Mouse (Mus musculus) hindbrain, embryonic 14.5 days (tissue): ENCODE results near the gene Ptpa. TPM values are rescaled to one million over a fixed set of nuclear protein-coding genes. Genes with fewer than 3 reads are reported as not detected.

Experiments used
- ATAC-seq: fragments of 200-750 bp; cut with Nextera tagmentation; 2 replicates; pipeline ENCODE4 v1.8.0; 2017; ENCODE audit warnings: moderate number of reproducible peaks, mild to moderate bottlenecking, moderate TSS enrichment, moderate library complexity; ENCODE audit not compliant: low FRiP score
- DNase-seq: peaks from one replicate; pipeline ENCODE4 v3.0.0-alpha.2; 2015; ENCODE audit warnings: low spot score
- H3K27ac ChIP-seq: fragments of 300-500 bp; sonication (generic); 2 replicates; pipeline ENCODE4 v1.5.1; 2014; ENCODE audit warnings: mild to moderate bottlenecking, moderate library complexity
- H3K27me3 ChIP-seq: fragments of 300-500 bp; sonication (generic); 2 replicates; pipeline ENCODE4 v1.6.1; 2014; ENCODE audit warnings: mild to moderate bottlenecking, low read length, mixed read lengths; ENCODE audit not compliant: control insufficient read depth, insufficient read depth
- H3K36me3 ChIP-seq: fragments of 300-500 bp; sonication (generic); replicated peaks from 2 replicates; pipeline ENCODE4 v1.6.1; 2014; ENCODE audit not compliant: control insufficient read depth, insufficient read depth
- H3K4me1 ChIP-seq: fragments of 300-500 bp; sonication (generic); replicated peaks from 2 replicates; pipeline ENCODE4 v1.6.1; 2014; ENCODE audit warnings: antibody characterized with exemption, low read length, mixed read lengths; ENCODE audit not compliant: control insufficient read depth, insufficient read depth
- H3K4me2 ChIP-seq: fragments of 300-500 bp; sonication (generic); replicated peaks from 2 replicates; pipeline ENCODE4 v1.6.1; 2014; ENCODE audit warnings: mild to moderate bottlenecking, moderate library complexity
- H3K4me3 ChIP-seq: fragments of 300-500 bp; sonication (generic); replicated peaks from 2 replicates; pipeline ENCODE4 v1.5.1; 2014; ENCODE audit warnings: mild to moderate bottlenecking, low read length
- H3K9ac ChIP-seq: fragments of 300-500 bp; sonication (generic); 2 replicates; pipeline ENCODE4 v1.6.1; 2014
- H3K9me3 ChIP-seq: fragments of 300-500 bp; sonication (generic); 2 replicates; pipeline ENCODE4 v1.6.1; 2016; ENCODE audit warnings: low read length; ENCODE audit not compliant: control insufficient read depth
- WGBS: fragments of 180-500 bp; shearing (Covaris S2); extraction: QIAGEN DNeasy Blood & Tissue Kit; methylation state at CpG from one replicate; pipeline ENCODE4 v1.1.7; 2014; 5-methylcytosine and 5-hydroxymethylcytosine counted together
- polyA plus RNA-seq: library from polyadenylated mRNA; unstranded; fragments of >200 nt; fragmentation: Nextera tagmentation; extraction: Ambion mirVana; gene quantifications from 2 replicates; pipeline ENCODE4 v1.2.1, GENCODE M21; 2014

Gene Ptpa
- polyA plus RNA-seq, 1 experiment from 2014 or later = 79.8 TPM

DNA sequence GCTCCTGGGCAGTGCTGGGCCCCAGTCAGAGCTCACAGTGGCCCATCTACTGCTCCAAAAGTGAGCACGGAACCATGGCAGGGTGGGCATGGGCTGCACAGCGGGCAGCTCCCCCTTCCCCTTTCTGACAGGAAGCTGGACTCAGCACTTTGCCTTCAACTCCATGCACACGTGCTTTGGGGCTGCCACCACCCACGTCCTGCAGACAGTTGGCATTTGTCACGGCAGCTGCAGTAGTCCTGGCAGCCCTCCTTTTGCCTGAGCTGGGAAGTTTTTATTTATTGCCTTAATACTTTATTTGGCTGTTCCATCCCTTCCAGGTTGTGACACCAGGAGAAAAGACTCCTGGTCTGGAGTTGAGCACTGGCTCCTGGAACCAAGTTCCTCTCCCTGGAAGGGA, 31.0 kb upstream of the Ptpa start:
- WGBS = 83% methylated on average over 5 of the region's 5 CpGs

GRCm38 (mm10) chr2:30385591-30385990, 30.2 kb upstream of the Ptpa start:
- H3K4me2 ChIP-seq = no peak overlapping the region
- no peaks in the 10 kb centered on the region for H3K9me3 ChIP-seq
- no peaks in the 10 kb centered on the region for H3K27me3 ChIP-seq
- no peak overlapping the region for H3K9ac ChIP-seq
- H3K4me1 ChIP-seq = no peaks in the 10 kb centered on the region
- no peak overlapping the region for H3K4me3 ChIP-seq
- DNase-seq = no peak
- H3K36me3 ChIP-seq = peaks cover 33% of the 10 kb centered on the region
- ATAC-seq = no peak
- whole genome bisulfite sequencing = 92% methylated on average over 4 of the region's 4 CpGs
- no peak overlapping the region for H3K27ac ChIP-seq

More for the DNA sequence above, 31.0 kb upstream of the Ptpa start:
- Histone ChIP-seq H3K9ac (no peak overlapping the region), H3K4me1 (no peaks in the 10 kb centered on the region), H3K36me3 (peaks cover 41% of the 10 kb centered on the region), H3K4me2 (no peak overlapping the region), H3K4me3 (no peak overlapping the region), H3K27ac (no peak overlapping the region), H3K9me3 (no peaks in the 10 kb centered on the region), H3K27me3 (no peaks in the 10 kb centered on the region)
- ATAC-seq (no peak), DNase-seq (no peak)

- no peak overlapping the region for H3K4me2 ChIP-seq
- DNase-seq (no peak), ATAC-seq (no peak)
- no peaks in the 10 kb centered on the region for H3K9me3 ChIP-seq
- no peak overlapping the region for H3K4me3 ChIP-seq
- 87% methylated on average over 9 of the region's 9 CpGs for WGBS
- H3K4me1 ChIP-seq = no peaks in the 10 kb centered on the region; the same call in 1 of the 2 replicates
- H3K27me3 ChIP-seq = no peaks in the 10 kb centered on the region
- no peak overlapping the region for H3K27ac ChIP-seq
- no peak overlapping the region for H3K9ac ChIP-seq
- peaks cover 20% of the 10 kb centered on the region for H3K36me3 ChIP-seq
These were observed 28.9 kb upstream of the Ptpa start for GRCm38 (mm10) chr2:30386913-30387312.

DNA sequence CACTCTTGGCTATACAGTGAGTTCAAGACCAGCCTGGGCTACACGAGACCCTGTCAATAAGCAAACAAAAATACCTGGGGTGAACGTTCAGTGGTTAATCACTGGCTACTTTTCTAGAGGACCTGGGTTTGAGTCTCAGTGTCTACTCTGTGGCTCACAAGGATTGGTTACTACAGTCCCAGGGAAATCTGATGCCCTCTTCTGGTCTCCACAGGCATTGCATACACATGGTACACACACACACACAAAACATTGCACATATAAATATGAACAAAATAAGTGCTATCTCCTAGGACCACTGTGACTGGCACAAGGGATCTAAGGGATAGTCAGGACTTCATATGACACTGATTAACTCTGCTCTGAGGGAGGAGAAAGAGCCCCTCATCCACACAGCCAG, 26.8 kb upstream of the Ptpa start:
- H3K27ac ChIP-seq = no peak overlapping the region
- H3K4me1 ChIP-seq = peaks cover 11% of the 10 kb centered on the region
- H3K9me3 ChIP-seq = no peaks in the 10 kb centered on the region
- no peak for ATAC-seq
- no peak overlapping the region for H3K9ac ChIP-seq
- peaks cover 5% of the 10 kb centered on the region; the same call in 1 of the 2 replicates for H3K36me3 ChIP-seq
- DNase-seq = no peak
- H3K4me2 ChIP-seq = no peak overlapping the region
- 94% methylated on average over 2 of the region's 2 CpGs for WGBS
- no peaks in the 10 kb centered on the region for H3K27me3 ChIP-seq
- no peak overlapping the region for H3K4me3 ChIP-seq

GRCm38 (mm10) chr2:30392114-30392576, 23.7 kb upstream of the Ptpa start, which contains the start of gene Dolpp1:
Gene Dolpp1, plus strand, starts transcription at chr2:30392254.
- peak within 1 kb of the TSS; percentile 84 for H3K9ac ChIP-seq
- H3K9me3 ChIP-seq = no peaks in the 10 kb centered on the region
- DNase-seq (peak; percentile 96), ATAC-seq (peak; percentile 99)
- peak within 1 kb of the TSS; percentile 83 for H3K4me3 ChIP-seq
- H3K36me3 ChIP-seq = peaks cover 26% of the 10 kb centered on the region
- peak within 1 kb of the TSS; percentile 76 for H3K4me2 ChIP-seq
- peak within 1 kb of the TSS; percentile 92 for H3K27ac ChIP-seq
- H3K27me3 ChIP-seq = no peaks in the 10 kb centered on the region
- WGBS = under 1% methylated on average over 40 of the region's 40 CpGs
- peaks cover 12% of the 10 kb centered on the region for H3K4me1 ChIP-seq

DNA sequence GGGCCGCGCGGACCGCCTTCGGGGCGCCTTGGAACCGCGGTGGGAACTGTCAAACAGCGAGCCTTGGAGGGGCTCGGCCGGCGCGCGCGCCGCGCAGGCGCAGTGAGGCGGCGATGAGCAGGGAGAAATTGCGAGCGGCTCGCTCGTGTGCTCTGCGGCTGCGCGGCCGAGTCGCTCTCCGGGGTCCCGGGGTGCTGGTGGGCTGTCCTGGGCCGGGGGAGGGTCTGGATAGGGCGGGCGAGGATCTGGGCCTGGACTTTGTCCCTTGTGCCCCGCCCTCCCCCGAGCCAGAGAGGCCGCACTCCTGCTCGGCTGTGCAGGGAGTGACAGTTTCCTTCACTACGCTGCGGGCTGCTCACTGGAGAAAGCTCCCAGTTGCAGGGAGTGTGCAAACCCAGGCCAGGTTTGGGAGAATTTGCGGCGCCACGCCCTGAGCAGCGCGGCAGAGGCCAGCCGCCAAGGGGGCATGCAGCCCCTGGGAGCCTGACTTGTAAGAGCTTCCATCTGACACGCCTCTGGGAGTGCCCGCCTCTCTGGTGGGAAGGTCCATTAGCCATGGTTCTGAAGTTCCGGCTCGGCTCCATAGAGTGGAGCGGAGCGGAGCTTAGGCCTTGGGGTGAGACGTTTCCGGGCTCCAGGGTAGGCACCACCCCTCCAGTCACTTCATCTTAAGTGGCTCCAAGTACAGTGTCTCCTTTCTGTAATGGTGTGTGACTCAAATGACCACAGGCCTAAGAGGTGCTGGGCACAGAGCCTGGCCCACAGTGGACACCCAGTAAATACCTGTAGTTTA, 23.1 kb upstream of the Ptpa start:
- Histone ChIP-seq H3K9me3 (no peaks in the 10 kb centered on the region), H3K9ac (peak overlapping the region; percentile 84), H3K4me1 (peaks cover 12% of the 10 kb centered on the region), H3K27ac (peak overlapping the region; percentile 92), H3K4me3 (peak overlapping the region; percentile 83), H3K4me2 (peak overlapping the region; percentile 76), H3K27me3 (no peaks in the 10 kb centered on the region), H3K36me3 (peaks cover 32% of the 10 kb centered on the region)
- under 1% methylated on average over 47 of the region's 54 CpGs for WGBS
- DNase-seq (peak; percentile 89), ATAC-seq (peak; percentile 79)

GRCm38 (mm10) chr2:30393370-30393656, 22.5 kb upstream of the Ptpa start:
- ATAC-seq = no peak
- peak overlapping the region; percentile 84 for H3K9ac ChIP-seq
- 83% methylated on average over 1 of the region's 1 CpGs for WGBS
- peak overlapping the region; percentile 83 for H3K4me3 ChIP-seq
- peak overlapping the region; percentile 76 for H3K4me2 ChIP-seq
- peaks cover 38% of the 10 kb centered on the region for H3K36me3 ChIP-seq
- H3K4me1 ChIP-seq = peaks cover 12% of the 10 kb centered on the region
- peak overlapping the region; percentile 92; the same call in 1 of the 2 replicates for H3K27ac ChIP-seq
- H3K9me3 ChIP-seq = no peaks in the 10 kb centered on the region
- no peaks in the 10 kb centered on the region for H3K27me3 ChIP-seq
- no peak for DNase-seq

GRCm38 (mm10) chr2:30395757-30396156, 20.1 kb upstream of the Ptpa start:
- Histone ChIP-seq H3K4me3 (no peak overlapping the region), H3K27me3 (no peaks in the 10 kb centered on the region), H3K9me3 (no peaks in the 10 kb centered on the region), H3K4me1 (peaks cover 12% of the 10 kb centered on the region), H3K4me2 (no peak overlapping the region), H3K27ac (no peak overlapping the region), H3K36me3 (peaks cover 53% of the 10 kb centered on the region), H3K9ac (no peak overlapping the region)
- ATAC-seq (no peak), DNase-seq (no peak)
- WGBS = 95% methylated on average over 7 of the region's 7 CpGs

DNA sequence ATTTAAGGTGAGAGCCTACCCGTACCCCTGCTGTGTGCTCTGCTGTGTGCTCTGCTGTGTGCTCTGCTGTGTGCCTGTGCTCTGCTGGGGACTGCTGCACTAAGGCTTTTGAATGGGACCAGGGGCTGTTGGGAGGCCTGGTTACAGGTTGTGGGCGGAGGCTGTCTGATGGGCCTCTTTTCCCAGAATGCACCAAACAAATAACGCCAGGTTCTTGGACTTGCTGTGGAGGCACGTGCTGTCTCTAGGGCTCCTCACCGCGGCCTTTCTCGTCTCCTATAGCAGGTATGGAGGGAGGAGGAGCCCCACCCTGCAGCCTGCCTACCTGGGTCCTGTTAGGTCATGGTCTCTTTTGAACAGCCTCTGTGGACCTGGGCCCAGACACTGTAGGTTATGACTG, 19.6 kb upstream of the Ptpa start:
- peaks cover 53% of the 10 kb centered on the region for H3K36me3 ChIP-seq
- no peaks in the 10 kb centered on the region for H3K9me3 ChIP-seq
- no peak overlapping the region for H3K4me2 ChIP-seq
- H3K9ac ChIP-seq = no peak overlapping the region
- H3K4me1 ChIP-seq = peaks cover 12% of the 10 kb centered on the region
- 92% methylated on average over 7 of the region's 7 CpGs for WGBS
- no peaks in the 10 kb centered on the region for H3K27me3 ChIP-seq
- DNase-seq (no peak), ATAC-seq (no peak)
- H3K4me3 ChIP-seq = no peak overlapping the region
- H3K27ac ChIP-seq = no peak overlapping the region
